Mouse (Mus musculus): ENCODE data around the gene Tcaf2. TPM values are rescaled to one million over a fixed set of nuclear protein-coding genes. Genes with fewer than 3 reads are reported as not detected.

Tcaf2 gene
- polyA plus RNA-seq, 1 experiment from 2014 or later = 1.8 TPM

DNA sequence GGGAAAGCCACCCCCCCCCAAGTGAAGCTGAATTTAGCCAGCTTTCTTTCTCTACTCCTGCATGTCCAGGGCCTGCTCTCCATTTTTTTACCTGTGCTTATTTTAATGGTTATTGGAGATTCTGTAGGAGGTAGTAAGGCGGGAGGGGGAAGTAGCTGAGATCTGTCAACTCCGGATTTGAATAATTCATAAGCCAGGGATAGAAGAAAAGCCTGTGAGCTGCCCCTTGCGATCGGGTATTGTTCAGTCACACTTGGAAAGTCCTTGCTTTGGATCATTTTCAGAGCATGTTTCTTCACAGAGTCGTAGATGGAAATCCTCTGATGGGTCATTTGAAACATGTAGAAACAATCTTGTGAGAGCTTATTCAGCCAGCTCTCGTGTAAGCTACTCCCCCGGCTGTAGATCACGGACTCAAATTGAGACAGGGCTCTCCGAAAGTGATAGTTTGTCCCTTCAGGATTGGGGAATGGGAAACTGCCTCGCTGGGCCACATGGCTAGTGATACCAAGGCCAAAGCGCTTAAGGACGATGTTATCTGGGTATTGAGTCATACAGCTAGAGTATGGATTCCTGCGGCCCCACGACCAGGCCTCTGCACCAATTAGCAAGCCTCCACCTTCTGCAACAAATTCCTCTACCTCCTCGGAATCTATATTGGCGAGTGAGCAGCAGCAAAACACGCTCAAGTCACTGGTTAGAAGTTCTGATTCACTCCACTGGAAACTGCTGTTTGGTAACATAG is 51.7 kb downstream of the Tcaf2 start:
- Histone ChIP-seq H3K4me1 (ENCODE audit: control insufficient read depth, insufficient read depth, low read length) (no peaks in the 10 kb centered on the region), H3K36me3 (ENCODE audit: control insufficient read depth, insufficient read depth, low read length) (no peaks in the 10 kb centered on the region), H3K9me3 (ENCODE audit: control insufficient read depth, low read length) (no peaks in the 10 kb centered on the region), H3K27me3 (ENCODE audit: control insufficient read depth, insufficient read depth, low read length) (no peaks in the 10 kb centered on the region), H3K9ac (ENCODE audit: low read length) (no peak overlapping the region), H3K4me2 (ENCODE audit: low read depth, severe bottlenecking) (no peak overlapping the region), H3K4me3 (ENCODE audit: low read depth, low read length) (no peak overlapping the region), H3K27ac (replicated peaks; ENCODE audit: low read depth, low read length) (no peak overlapping the region)
- DNase-seq (ENCODE audit: low spot score) (no peak), ATAC-seq (ENCODE audit: insufficient number of reproducible peaks, low FRiP score, low TSS enrichment, low read depth) (no peak)
- WGBS = 80% methylated on average over 17 of the region's 17 CpGs

DNA sequence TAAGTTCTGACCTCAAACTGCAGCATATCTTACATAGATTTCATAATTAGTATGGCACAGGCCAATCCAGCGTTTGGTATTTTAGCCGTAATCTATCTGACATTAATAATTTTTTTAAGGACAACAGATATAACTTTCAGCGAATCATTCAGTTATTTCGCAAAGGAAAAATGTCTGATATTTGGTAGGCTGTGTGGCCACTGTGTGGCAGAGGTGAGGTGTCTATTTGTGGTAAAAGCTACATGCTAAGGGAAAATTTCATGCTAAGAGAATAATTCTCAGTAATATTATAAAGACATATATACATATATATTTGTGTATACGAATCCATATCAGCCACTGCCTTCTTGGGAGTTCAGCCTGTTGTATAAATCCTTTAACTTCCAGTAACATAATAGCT is 58.5 kb downstream of the Tcaf2 start:
- no peak overlapping the region for H3K4me2 ChIP-seq (ENCODE audit: low read depth, severe bottlenecking)
- DNase-seq (ENCODE audit: low spot score) (no peak), ATAC-seq (ENCODE audit: insufficient number of reproducible peaks, low FRiP score, low TSS enrichment, low read depth) (no peak)
- WGBS = 82% methylated on average over 5 of the region's 5 CpGs
- no peaks in the 10 kb centered on the region for H3K4me1 ChIP-seq (ENCODE audit: control insufficient read depth, insufficient read depth, low read length)
- no peak overlapping the region for H3K9ac ChIP-seq (ENCODE audit: low read length)
- H3K36me3 ChIP-seq (ENCODE audit: control insufficient read depth, insufficient read depth, low read length) = no peaks in the 10 kb centered on the region
- no peak overlapping the region for H3K4me3 ChIP-seq (ENCODE audit: low read depth, low read length)
- H3K27ac ChIP-seq (replicated peaks; ENCODE audit: low read depth, low read length) = no peak overlapping the region
- H3K27me3 ChIP-seq (ENCODE audit: control insufficient read depth, insufficient read depth, low read length) = no peaks in the 10 kb centered on the region
- no peaks in the 10 kb centered on the region for H3K9me3 ChIP-seq (ENCODE audit: control insufficient read depth, low read length)

DNA sequence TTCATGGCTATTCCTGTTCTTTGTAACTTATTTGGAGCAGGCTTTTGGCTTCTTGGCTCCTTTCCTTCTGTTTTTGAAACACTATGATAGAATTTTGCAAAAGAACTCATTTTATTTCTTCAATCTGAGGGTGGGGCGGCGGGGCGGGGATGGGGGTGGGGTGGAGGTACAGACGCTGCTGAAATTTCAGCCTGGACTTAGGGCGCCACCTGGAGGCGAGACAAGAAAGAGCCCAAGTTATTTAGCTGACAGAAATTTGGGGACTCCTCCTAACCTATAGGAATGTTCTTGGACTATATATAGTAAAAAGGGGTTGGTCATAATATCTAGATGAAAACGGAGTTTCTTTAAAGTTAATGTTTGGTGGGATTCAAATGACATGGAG is 61.6 kb downstream of the Tcaf2 start:
- DNase-seq (ENCODE audit: low spot score) (peak; percentile 82), ATAC-seq (ENCODE audit: insufficient number of reproducible peaks, low FRiP score, low TSS enrichment, low read depth) (no peak; the same call in 1 of the 2 replicates)
- Histone ChIP-seq H3K4me2 (ENCODE audit: low read depth, severe bottlenecking) (0 out of 2 replicates have a peak overlapping the region, but pooled peaks have one; percentile 15), H3K4me1 (ENCODE audit: control insufficient read depth, insufficient read depth, low read length) (no peaks in the 10 kb centered on the region), H3K9ac (ENCODE audit: low read length) (no peak overlapping the region), H3K9me3 (ENCODE audit: control insufficient read depth, low read length) (no peaks in the 10 kb centered on the region), H3K36me3 (ENCODE audit: control insufficient read depth, insufficient read depth, low read length) (no peaks in the 10 kb centered on the region), H3K4me3 (ENCODE audit: low read depth, low read length) (no peak overlapping the region), H3K27ac (replicated peaks; ENCODE audit: low read depth, low read length) (no peak overlapping the region), H3K27me3 (ENCODE audit: control insufficient read depth, insufficient read depth, low read length) (no peaks in the 10 kb centered on the region)
- whole genome bisulfite sequencing = 2% methylated on average over 7 of the region's 7 CpGs

DNA sequence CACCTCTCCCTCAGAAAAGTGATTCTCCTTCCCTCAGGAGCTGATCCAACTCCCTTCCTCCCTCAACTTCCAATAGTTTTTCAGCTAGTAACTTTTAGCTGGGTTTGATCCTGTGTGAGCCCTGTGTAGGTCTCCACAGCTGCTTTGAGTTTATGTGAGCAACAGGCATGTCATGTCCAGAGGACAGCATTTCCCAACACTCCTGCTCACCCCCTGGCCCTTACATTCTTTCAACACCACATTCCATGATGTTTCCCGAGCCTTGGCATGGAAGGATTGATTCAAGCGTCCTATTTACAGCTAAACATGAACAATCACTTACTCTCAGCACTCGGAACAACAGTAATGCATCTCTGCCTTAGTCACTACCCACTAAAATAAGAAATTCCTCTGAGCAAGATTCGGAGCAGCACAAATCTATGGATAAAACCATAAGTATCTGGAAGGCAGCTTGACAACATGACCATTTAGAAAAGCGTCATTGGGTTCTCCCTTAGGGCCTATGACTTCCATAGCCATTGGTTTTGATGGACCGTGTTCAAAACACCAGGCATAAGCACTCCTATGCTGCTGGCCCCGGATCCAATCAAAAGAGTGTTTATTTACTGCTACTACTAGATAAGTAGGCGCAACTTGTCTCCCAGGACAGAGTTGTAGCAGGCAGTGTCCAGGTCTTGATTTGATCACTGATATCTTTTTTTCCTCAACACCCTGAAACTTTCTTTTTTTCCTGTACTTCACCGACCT is 62.1 kb downstream of the Tcaf2 start:
- Histone ChIP-seq H3K4me2 (ENCODE audit: low read depth, severe bottlenecking) (0 out of 2 replicates have a peak overlapping the region, but pooled peaks have one; percentile 15), H3K9me3 (ENCODE audit: control insufficient read depth, low read length) (no peaks in the 10 kb centered on the region), H3K4me3 (ENCODE audit: low read depth, low read length) (no peak overlapping the region), H3K27me3 (ENCODE audit: control insufficient read depth, insufficient read depth, low read length) (no peaks in the 10 kb centered on the region), H3K9ac (ENCODE audit: low read length) (no peak overlapping the region), H3K4me1 (ENCODE audit: control insufficient read depth, insufficient read depth, low read length) (no peaks in the 10 kb centered on the region), H3K27ac (replicated peaks; ENCODE audit: low read depth, low read length) (no peak overlapping the region), H3K36me3 (ENCODE audit: control insufficient read depth, insufficient read depth, low read length) (no peaks in the 10 kb centered on the region)
- whole genome bisulfite sequencing = 58% methylated on average over 9 of the region's 9 CpGs
- DNase-seq (ENCODE audit: low spot score) = no peak
- ATAC-seq (ENCODE audit: insufficient number of reproducible peaks, low FRiP score, low TSS enrichment, low read depth) = no peak

DNA sequence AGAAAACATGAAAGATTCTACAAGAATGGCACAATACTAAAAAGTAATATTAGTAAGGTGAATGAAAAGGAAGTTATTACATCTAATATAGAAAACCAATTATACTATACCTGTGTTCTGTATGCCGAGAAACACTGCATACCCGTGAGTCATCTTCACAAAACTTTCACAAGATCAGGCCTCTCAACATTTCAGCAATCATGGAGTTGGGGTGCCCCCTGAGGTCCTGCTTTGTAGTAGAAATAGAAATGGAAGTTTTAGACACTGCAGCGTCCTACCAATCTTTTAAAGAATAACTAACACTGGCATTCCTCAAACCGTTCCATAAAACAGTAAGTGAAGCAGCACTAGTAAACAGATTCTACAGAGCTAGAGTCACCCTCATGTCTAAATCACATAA is 66.4 kb downstream of the Tcaf2 start:
- ATAC-seq (ENCODE audit: insufficient number of reproducible peaks, low FRiP score, low TSS enrichment, low read depth) (no peak), DNase-seq (ENCODE audit: low spot score) (no peak)
- no peak overlapping the region for H3K27ac ChIP-seq (replicated peaks; ENCODE audit: low read depth, low read length)
- no peaks in the 10 kb centered on the region for H3K4me1 ChIP-seq (ENCODE audit: control insufficient read depth, insufficient read depth, low read length)
- H3K36me3 ChIP-seq (ENCODE audit: control insufficient read depth, insufficient read depth, low read length) = no peaks in the 10 kb centered on the region
- H3K9ac ChIP-seq (ENCODE audit: low read length) = no peak overlapping the region
- H3K9me3 ChIP-seq (ENCODE audit: control insufficient read depth, low read length) = no peaks in the 10 kb centered on the region
- 81% methylated on average over 4 of the region's 4 CpGs for WGBS
- H3K4me3 ChIP-seq (ENCODE audit: low read depth, low read length) = no peak overlapping the region
- H3K27me3 ChIP-seq (ENCODE audit: control insufficient read depth, insufficient read depth, low read length) = no peaks in the 10 kb centered on the region
- H3K4me2 ChIP-seq (ENCODE audit: low read depth, severe bottlenecking) = no peak overlapping the region

DNA sequence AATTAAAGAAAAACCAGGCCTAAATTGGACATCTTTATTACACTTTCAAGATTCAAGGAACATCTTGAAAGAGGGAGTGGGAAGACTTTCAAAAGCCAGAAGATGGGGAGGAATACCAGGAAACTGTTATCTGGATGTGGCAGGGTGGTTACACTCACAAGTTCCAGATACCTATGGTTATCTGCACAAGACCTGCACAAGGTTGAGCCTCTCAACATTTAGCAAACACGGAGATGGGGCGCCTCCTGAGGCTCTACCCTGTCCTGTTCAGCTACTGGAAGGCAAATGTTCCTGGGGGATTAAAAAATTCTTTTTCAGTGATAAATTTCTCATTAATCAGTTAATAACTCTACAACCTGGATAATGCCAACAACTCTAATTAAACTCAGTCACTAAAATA is 67.6 kb downstream of the Tcaf2 start:
- no peak overlapping the region for H3K27ac ChIP-seq (replicated peaks; ENCODE audit: low read depth, low read length)
- 86% methylated on average over 2 of the region's 2 CpGs for WGBS
- no peak for DNase-seq (ENCODE audit: low spot score)

More for the DNA sequence above, 67.6 kb downstream of the Tcaf2 start:
- H3K4me2 ChIP-seq (ENCODE audit: low read depth, severe bottlenecking) = no peak overlapping the region
- H3K9ac ChIP-seq (ENCODE audit: low read length) = no peak overlapping the region
- no peaks in the 10 kb centered on the region for H3K4me1 ChIP-seq (ENCODE audit: control insufficient read depth, insufficient read depth, low read length)
- no peak for ATAC-seq (ENCODE audit: insufficient number of reproducible peaks, low FRiP score, low TSS enrichment, low read depth)
- H3K36me3 ChIP-seq (ENCODE audit: control insufficient read depth, insufficient read depth, low read length) = no peaks in the 10 kb centered on the region
- no peaks in the 10 kb centered on the region for H3K9me3 ChIP-seq (ENCODE audit: control insufficient read depth, low read length)
- no peak overlapping the region for H3K4me3 ChIP-seq (ENCODE audit: low read depth, low read length)
- H3K27me3 ChIP-seq (ENCODE audit: control insufficient read depth, insufficient read depth, low read length) = no peaks in the 10 kb centered on the region

Other genes with a start within 250 kb of the Tcaf2 start
- gene Tas2r143, start 245.0 kb downstream of the Tcaf2 start, polyA plus RNA-seq (2014; fragmentation: Nextera tagmentation; extraction: Ambion mirVana) = not detected in 2 replicates
- gene Tas2r135, start 239.8 kb downstream of the Tcaf2 start, polyA plus RNA-seq (2014; fragmentation: Nextera tagmentation; extraction: Ambion mirVana) = not detected in 2 replicates
- gene Tas2r126, start 210.7 kb downstream of the Tcaf2 start, polyA plus RNA-seq (2014; fragmentation: Nextera tagmentation; extraction: Ambion mirVana) = not detected in 2 replicates
- not detected in 2 replicates for gene Olfr458, start 180.1 kb downstream of the Tcaf2 start, polyA plus RNA-seq (2014; fragmentation: Nextera tagmentation; extraction: Ambion mirVana)
- not detected in 2 replicates for gene Olfr457, start 168.9 kb downstream of the Tcaf2 start, polyA plus RNA-seq (2014; fragmentation: Nextera tagmentation; extraction: Ambion mirVana)
- not detected in 2 replicates for gene Olfr456, start 158.0 kb downstream of the Tcaf2 start, polyA plus RNA-seq (2014; fragmentation: Nextera tagmentation; extraction: Ambion mirVana)
- gene Olfr455, start 97.7 kb downstream of the Tcaf2 start, polyA plus RNA-seq (2014; fragmentation: Nextera tagmentation; extraction: Ambion mirVana) = not detected in 2 replicates
- not detected in 2 replicates for gene Tcaf3, start 47.6 kb downstream of the Tcaf2 start, polyA plus RNA-seq (2014; fragmentation: Nextera tagmentation; extraction: Ambion mirVana)
- gene Tcaf1, start 64.8 kb upstream of the Tcaf2 start, polyA plus RNA-seq (2014; fragmentation: Nextera tagmentation; extraction: Ambion mirVana) = 87.0 and 89.6 TPM in 2 replicates
- not detected in 2 replicates for gene Olfr453, start 94.1 kb upstream of the Tcaf2 start, polyA plus RNA-seq (2014; fragmentation: Nextera tagmentation; extraction: Ambion mirVana)
- gene Olfr38, start 111.2 kb upstream of the Tcaf2 start, polyA plus RNA-seq (2014; fragmentation: Nextera tagmentation; extraction: Ambion mirVana) = not detected in 2 replicates
- not detected in 2 replicates for gene Olfr452, start 139.8 kb upstream of the Tcaf2 start, polyA plus RNA-seq (2014; fragmentation: Nextera tagmentation; extraction: Ambion mirVana)
- not detected in 2 replicates for gene Olfr450, start 166.7 kb upstream of the Tcaf2 start, polyA plus RNA-seq (2014; fragmentation: Nextera tagmentation; extraction: Ambion mirVana)
- gene Olfr449, start 189.1 kb upstream of the Tcaf2 start, polyA plus RNA-seq (2014; fragmentation: Nextera tagmentation; extraction: Ambion mirVana) = not detected in 2 replicates
- gene Olfr448, start 245.2 kb upstream of the Tcaf2 start, polyA plus RNA-seq (2014; fragmentation: Nextera tagmentation; extraction: Ambion mirVana) = not detected in 2 replicates